30 mouse cellular contexts compared by ENCODE assay signal in genomic region chr4:107492991-107493390, GRCm38 (mm10). TPM values are rescaled to one million over a fixed set of nuclear protein-coding genes. Genes with fewer than 3 reads are reported as not detected.
DNase-seq lines count a peak whose midpoint lies in the region; ATAC-seq and TF ChIP-seq lines count a peak whose summit lies in the region.
"Had no signal": no experiment of that assay in that cellular context is flagged by ENCODE, and none has a peak within 500 bp of the region (broad histone marks: within the 10 kb centered on the region; RNA-seq: fewer than 3 reads in every experiment).

No protein-coding gene starts in this region.

- no peak for TF ChIP-seq CTCF in lung, postnatal 0 days (IDR thresholded peaks at IDR 0.05)

- H3K4me3 ChIP-seq in lung, postnatal 0 days (ENCODE audit: low read depth, low read length): no peak overlapping the region
- H3K4me3 ChIP-seq: forebrain, embryonic 13.5 days; heart, embryonic 12.5 days; hindbrain, embryonic 13.5 days; midbrain, embryonic 12.5 days; myocyte; neural tube, embryonic 12.5 days had no signal

- no peaks in the 10 kb centered on the region for H3K4me1 ChIP-seq in lung, postnatal 0 days (ENCODE audit: insufficient read depth, low read depth, low read length)
- H3K4me1 ChIP-seq: forebrain, embryonic 13.5 days; hindbrain, embryonic 13.5 days; midbrain, embryonic 12.5 days had no signal

- no peak overlapping the region for H3K9ac ChIP-seq in lung, postnatal 0 days (replicated peaks; ENCODE audit: low read depth)
- H3K9ac ChIP-seq: forebrain, embryonic 13.5 days; heart, embryonic 12.5 days; hindbrain, embryonic 13.5 days; liver, embryonic 14.5 days; lung, embryonic 14.5 days; midbrain, embryonic 12.5 days; neural tube, embryonic 12.5 days had no signal

- DNase-seq in adrenal gland, adult (ENCODE audit: inconsistent age in 2 of 2, low spot score in 1 of 2): peak; percentile 64 to 80
- DNase-seq in adrenal gland, postnatal 4 days (ENCODE audit: low spot score in 2 of 2): no peak
- DNase-seq in adipocyte (ENCODE audit: low spot score): peak; percentile 55
- DNase-seq in adrenal gland, postnatal 25 days: peak; percentile 15
- DNase-seq in lung, postnatal 10 days: no peak
- no peak for DNase-seq in gastrocnemius, postnatal 10 days
- no peak for DNase-seq in lung, postnatal 0 days (ENCODE audit: low spot score)
- DNase-seq in right cerebral cortex, adult 2 months (ENCODE audit: low spot score in 2 of 2): no peak
- DNase-seq: cerebellum, adult 2 months; cerebellum, postnatal 14 days; gastrocnemius, postnatal 14 days; heart, adult 11 months; heart, postnatal 4 days; kidney, adult 11 months; kidney, postnatal 14 days; layer of hippocampus, adult 9-11 months; liver; lung, embryonic 14.5 days; lung, postnatal 36 days; thymus, adult 2 months; thymus, postnatal 36 days had no signal

- no peaks in the 10 kb centered on the region for H3K36me3 ChIP-seq in lung, postnatal 0 days (ENCODE audit: insufficient read depth, low read length)
- H3K36me3 ChIP-seq: heart, embryonic 12.5 days; hindbrain, embryonic 13.5 days; midbrain, embryonic 12.5 days; neural tube, embryonic 12.5 days had no signal

- no peaks in the 10 kb centered on the region for H3K27me3 ChIP-seq in lung, postnatal 0 days (replicated peaks; ENCODE audit: insufficient read depth, low read length)
- H3K27me3 ChIP-seq: forebrain, embryonic 13.5 days; hindbrain, embryonic 13.5 days; midbrain, embryonic 12.5 days; neural tube, embryonic 12.5 days had no signal

- no peak for TF ChIP-seq EP300 in lung, postnatal 0 days (IDR thresholded peaks at IDR 0.05)

- H3K27ac ChIP-seq in lung, postnatal 0 days (ENCODE audit: low read length): no peak overlapping the region
- H3K27ac ChIP-seq: forebrain, embryonic 13.5 days; hindbrain, embryonic 13.5 days; liver, embryonic 14.5 days; midbrain, embryonic 12.5 days; neural tube, embryonic 12.5 days had no signal

- WGBS in lung, postnatal 0 days: 63% methylated on average over 5 of the region's 5 CpGs

- ATAC-seq in lung, postnatal 0 days: no peak
- ATAC-seq: CD4-positive, CD25-positive, alpha-beta regulatory T cell, adult 4 months; forebrain, embryonic 13.5 days; inflammation-experienced regulatory T-cells, adult 6 months had no signal

- no peaks in the 10 kb centered on the region for H3K9me3 ChIP-seq in lung, postnatal 0 days (ENCODE audit: low read length)
- H3K9me3 ChIP-seq: forebrain, embryonic 13.5 days; heart, embryonic 12.5 days; hindbrain, embryonic 13.5 days; midbrain, embryonic 12.5 days; neural tube, embryonic 12.5 days had no signal

- H3K4me2 ChIP-seq in lung, postnatal 0 days (replicated peaks; ENCODE audit: low read depth, low read length): no peak overlapping the region
- H3K4me2 ChIP-seq: forebrain, embryonic 13.5 days; heart, embryonic 12.5 days; hindbrain, embryonic 13.5 days; lung, embryonic 14.5 days; midbrain, embryonic 12.5 days; neural tube, embryonic 12.5 days had no signal

RNA-seq across cellular contexts. Expression of gene Glis1, which starts 58.6 kb away (rescaled TPM):
- total RNA-seq in adrenal gland, postnatal 4 days (2021): 1 to 10 TPM; 1.7 to 3.5 TPM
- 0.79 TPM in 1 of 2 replicates, not detected in the other for total RNA-seq in adrenal gland, postnatal 25 days (2021)
- 1 to 10 TPM in 1 of 2 experiments, under 1 TPM in 1; 0.93 to 1.4 TPM for total RNA-seq in gastrocnemius, postnatal 10 days (2021)
- polyA plus RNA-seq in lung, postnatal 0 days (2015; fragmentation: Nextera tagmentation; extraction: Ambion mirVana): 0.52 and 0.76 TPM in 2 replicates
- polyA plus RNA-seq: CD4-positive, CD25-positive, alpha-beta regulatory T cell, adult 4 months had no signal

Comparison
In these comparisons a context has a peak if more than half of its experiments do, and no peak if none do; other contexts are left out.
1. DNase-seq: peak in adrenal gland, adult (2 of 2), adipocyte (single experiment) and adrenal gland, postnatal 25 days (single experiment); none in adrenal gland, postnatal 4 days (0 of 2), lung, postnatal 10 days (single experiment), gastrocnemius, postnatal 10 days (single experiment), lung, postnatal 0 days (single experiment) and right cerebral cortex, adult 2 months (0 of 2).